Mouse (Mus musculus): ENCODE data around the gene Usp48.

GRCm38 (mm10) chr4:137610256-137610655 lies 16.7 kb downstream of the Usp48 start:
- no peak for TF ChIP-seq CTCF (IDR thresholded peaks at IDR 0.05; ENCODE audit: low read depth)
- TF ChIP-seq EP300 (IDR thresholded peaks at IDR 0.05; ENCODE audit: low read depth), result no peak

All from liver, postnatal 0 days (tissue).